Mouse (Mus musculus) G1E (cell line): ENCODE measurements around the gene 4930426L09Rik. TPM values are rescaled to one million over a fixed set of nuclear protein-coding genes. Genes with fewer than 3 reads are reported as not detected.
A peak's percentile ranks its signal among the peaks of the same experiment; 100 is the strongest.

Experiments used
- ATAC-seq: 2 replicates; pipeline ENCODE4 v1.8.0; 2016; ENCODE audit warnings: mild to moderate bottlenecking; ENCODE audit not compliant: insufficient number of reproducible peaks, poor library complexity, low FRiP score, severe bottlenecking; ENCODE audit errors: extremely low read depth
- DNase-seq: peaks from one replicate; pipeline ENCODE4 v3.0.0; 2012; ENCODE audit warnings: low spot score
- H3K27me3 ChIP-seq: 2 replicates; pipeline ENCODE4 v1.6.1; 2012; ENCODE audit warnings: mild to moderate bottlenecking, low read length, inconsistent platforms; ENCODE audit not compliant: insufficient read depth
- H3K36me3 ChIP-seq: replicated peaks from 2 replicates; pipeline ENCODE3; 2012; ENCODE audit warnings: mild to moderate bottlenecking, inconsistent platforms
- H3K4me1 ChIP-seq: 2 replicates; pipeline ENCODE4 v1.6.1; 2012; ENCODE audit warnings: low read depth, low read length, inconsistent platforms, mixed read lengths; ENCODE audit not compliant: insufficient read depth
- H3K4me3 ChIP-seq: 2 replicates; pipeline ENCODE4 v1.5.1; 2012; ENCODE audit warnings: low read depth, mild to moderate bottlenecking, inconsistent platforms, low read length, moderate library complexity, mixed read lengths
- H3K9me3 ChIP-seq: replicated peaks from 2 replicates; pipeline ENCODE4 v1.6.1; 2012; ENCODE audit warnings: inconsistent platforms
- CTCF ChIP-seq: IDR thresholded peaks from 2 replicates; pipeline ENCODE4 v1.5.1; 2012; ENCODE audit warnings: low read depth, low read length, inconsistent platforms, mixed read lengths
- GATA1 ChIP-seq: IDR thresholded peaks from 2 replicates; pipeline ENCODE4 v1.6.1; 2012; ENCODE audit warnings: borderline replicate concordance, low read length, inconsistent platforms, mixed read lengths
- GATA2 ChIP-seq: IDR thresholded peaks from 2 replicates; pipeline ENCODE4 v1.6.1; 2012; ENCODE audit warnings: low read depth, low read length, inconsistent platforms, borderline replicate concordance
- POLR2AphosphoS5 ChIP-seq: IDR thresholded peaks from 2 replicates; pipeline ENCODE4 v1.6.1; 2012; ENCODE audit warnings: low read depth, low read length, inconsistent platforms; ENCODE audit not compliant: insufficient replicate concordance
- TAL1 ChIP-seq: conservative IDR thresholded peaks from 2 replicates; pipeline ENCODE4 v1.6.1; 2012; ENCODE audit warnings: low read depth, low read length, inconsistent platforms, mixed read lengths
- polyA plus RNA-seq: library from polyadenylated mRNA; stranded (reverse); fragments of >175 nt; gene quantifications from 2 replicates; pipeline ENCODE4 v1.2.3, GENCODE M21; 2012
- total RNA-seq, 2 experiments: library from RNA; stranded (forward) in 1 of 2; stranded (reverse) in 1 of 2; fragments of 200-1000 nt in 1 of 2; fragments of >200 nt in 1 of 2; fragmentation: Nextera tagmentation in 1 of 2; gene quantifications; 2 replicates each; pipeline ENCODE4 v1.2.3; 2014 to 2017

Gene 4930426L09Rik
- total and polyA plus RNA-seq, 3 experiments, result 0.36 to 8.7 (median 1.6) TPM

- ATAC-seq, result peak; percentile 57
- Histone ChIP-seq H3K4me3 (no peak overlapping the region; the same call in 1 of the 2 replicates), H3K27me3 (no peaks in the 10 kb centered on the region), H3K9me3 (peaks cover 12% of the 10 kb centered on the region), H3K36me3 (peaks cover 54% of the 10 kb centered on the region), H3K4me1 (peaks cover 76% of the 10 kb centered on the region)
- DNase-seq, result no peak
- TF ChIP-seq TAL1 (no peak), POLR2AphosphoS5 (no peak), GATA1 (no peak), CTCF (no peak), GATA2 (no peak)
These were observed 23.1 kb upstream of the 4930426L09Rik start for GRCm38 (mm10) chr2:18974882-18975645.

DNA sequence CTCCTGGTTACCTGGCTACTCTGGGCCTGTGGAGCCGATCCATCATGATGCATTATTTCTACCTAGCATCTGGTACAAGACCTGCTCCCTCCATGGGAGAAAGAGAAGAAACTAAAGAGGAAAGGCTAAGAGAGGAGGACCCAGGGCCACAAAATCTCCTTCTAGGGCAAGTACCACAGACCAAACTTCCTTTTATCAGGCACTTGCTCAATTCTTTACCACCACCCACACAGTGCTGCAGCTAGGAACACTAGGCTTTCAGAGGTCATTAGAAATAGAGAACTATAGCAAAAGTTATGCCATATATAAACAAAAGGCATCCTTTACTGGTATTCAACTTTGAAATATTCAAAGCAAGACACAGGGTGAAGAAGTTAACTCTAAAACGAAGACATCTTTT is 22.0 kb upstream of the 4930426L09Rik start:
- ATAC-seq, result no peak
- DNase-seq, result no peak
- TF ChIP-seq CTCF, result no peak
- TF ChIP-seq POLR2AphosphoS5, result no peak
- TF ChIP-seq GATA2, result no peak
- no peak for TF ChIP-seq GATA1
- TF ChIP-seq TAL1, result no peak
- H3K36me3 ChIP-seq, result peaks cover 56% of the 10 kb centered on the region
- no peaks in the 10 kb centered on the region for H3K27me3 ChIP-seq
- H3K4me1 ChIP-seq, result peaks cover 74% of the 10 kb centered on the region
- no peak overlapping the region for H3K4me3 ChIP-seq
- H3K9me3 ChIP-seq, result peaks cover 12% of the 10 kb centered on the region

DNA sequence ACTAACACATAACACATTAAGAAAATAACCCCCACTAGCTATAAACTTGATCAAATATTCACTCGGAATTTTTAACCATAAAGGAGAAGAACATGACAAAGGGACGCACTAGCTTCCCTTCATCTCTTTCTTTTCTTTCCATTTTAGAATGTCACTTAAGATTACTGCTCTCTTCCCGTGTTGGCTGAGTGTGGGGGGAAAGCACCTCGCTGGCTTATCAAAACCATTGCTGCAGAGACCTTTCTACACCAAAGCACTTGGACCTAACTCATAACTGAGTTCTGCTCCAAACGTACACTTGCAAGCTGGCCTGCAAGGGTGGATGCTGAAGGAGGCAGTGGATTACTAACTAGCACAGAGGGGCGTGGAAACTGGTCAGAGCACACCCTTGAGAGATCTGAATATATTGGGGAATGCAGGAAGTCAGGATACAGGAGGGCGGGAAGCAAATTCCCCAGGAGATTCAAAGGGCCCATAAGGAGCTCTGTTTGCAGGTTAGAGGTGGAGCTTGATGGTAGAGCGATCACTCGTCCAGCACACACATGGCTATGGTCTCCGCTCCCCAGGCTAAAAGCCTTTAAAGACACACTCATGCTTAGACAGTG is 20.8 kb upstream of the 4930426L09Rik start:
- DNase-seq (no peak), ATAC-seq (no peak)
- Histone ChIP-seq H3K27me3 (no peaks in the 10 kb centered on the region), H3K4me1 (peaks cover 71% of the 10 kb centered on the region), H3K4me3 (no peak overlapping the region), H3K9me3 (peaks cover 12% of the 10 kb centered on the region), H3K36me3 (peaks cover 62% of the 10 kb centered on the region)
- TF ChIP-seq POLR2AphosphoS5 (no peak), TAL1 (no peak), GATA1 (no peak), GATA2 (no peak), CTCF (no peak)

DNA sequence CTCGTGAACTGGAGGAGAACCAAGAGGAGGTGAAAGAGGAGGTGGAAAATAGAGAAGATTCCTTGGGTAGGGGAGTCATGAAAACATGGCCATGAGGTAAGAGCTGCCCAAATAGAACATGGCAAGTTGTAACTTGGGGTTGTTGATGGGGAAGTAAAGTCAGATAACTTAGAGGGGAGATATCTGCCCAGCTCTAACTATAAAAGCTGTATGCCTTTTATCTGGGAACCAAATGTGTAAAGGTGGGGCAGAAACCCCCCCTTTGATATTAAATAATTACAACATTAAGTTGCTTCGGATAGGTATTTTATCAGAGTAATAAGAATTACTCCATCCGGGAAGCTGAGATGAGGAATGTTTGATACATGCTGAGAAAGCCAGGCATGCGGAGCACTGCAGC is 19.1 kb upstream of the 4930426L09Rik start:
- ATAC-seq (no peak), DNase-seq (no peak)
- Histone ChIP-seq H3K4me3 (no peak overlapping the region), H3K9me3 (no peaks in the 10 kb centered on the region), H3K4me1 (peaks cover 73% of the 10 kb centered on the region), H3K27me3 (no peaks in the 10 kb centered on the region), H3K36me3 (peaks cover 64% of the 10 kb centered on the region)
- no peak for TF ChIP-seq TAL1
- no peak for TF ChIP-seq GATA2
- TF ChIP-seq CTCF, result no peak
- TF ChIP-seq GATA1, result no peak
- no peak for TF ChIP-seq POLR2AphosphoS5

DNA sequence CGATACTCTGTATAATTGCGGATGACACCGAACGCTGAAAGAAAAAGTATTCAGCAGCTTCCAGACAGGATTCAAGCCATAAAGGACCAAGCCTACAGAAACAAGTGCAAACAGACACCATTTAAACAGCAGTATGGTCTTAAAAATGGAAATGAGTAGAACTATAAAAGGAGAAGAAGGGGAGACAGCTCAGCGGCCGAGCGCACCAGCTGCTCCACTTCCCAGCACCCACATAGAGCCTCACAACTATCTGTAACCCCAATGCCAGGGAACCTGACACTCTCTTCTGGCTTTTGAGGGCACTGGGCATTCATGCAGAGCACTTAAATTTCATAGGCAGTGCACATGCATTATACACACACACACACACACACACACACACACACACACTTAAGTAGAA is 18.5 kb upstream of the 4930426L09Rik start:
- TF ChIP-seq POLR2AphosphoS5 (no peak), GATA1 (no peak), TAL1 (no peak), GATA2 (no peak), CTCF (no peak)
- Histone ChIP-seq H3K27me3 (no peaks in the 10 kb centered on the region), H3K4me3 (no peak overlapping the region), H3K4me1 (peaks cover 80% of the 10 kb centered on the region), H3K36me3 (peaks cover 70% of the 10 kb centered on the region), H3K9me3 (no peaks in the 10 kb centered on the region)
- ATAC-seq (no peak), DNase-seq (no peak)

DNA sequence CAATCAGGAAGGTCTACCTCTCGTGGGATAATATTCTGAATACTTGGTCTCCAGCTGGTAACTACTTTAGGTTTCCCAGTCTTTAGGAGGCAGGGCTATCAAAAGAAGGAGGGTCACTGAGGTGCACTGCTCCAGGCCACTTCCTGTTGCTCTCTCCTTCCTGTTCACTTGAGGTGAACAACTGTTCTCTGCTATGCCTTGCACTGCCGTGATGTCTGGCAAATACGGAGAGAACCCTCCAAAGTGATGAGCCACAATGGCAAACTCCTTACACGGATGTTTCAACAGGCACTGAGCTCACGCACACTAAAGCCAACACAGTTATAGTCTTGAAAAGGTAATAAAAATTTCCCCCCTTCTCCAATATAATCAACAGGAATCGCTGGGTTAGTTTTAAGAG is 15.6 kb upstream of the 4930426L09Rik start:
- DNase-seq (no peak), ATAC-seq (no peak)
- Histone ChIP-seq H3K36me3 (peaks cover 65% of the 10 kb centered on the region), H3K4me1 (peaks cover 76% of the 10 kb centered on the region), H3K27me3 (no peaks in the 10 kb centered on the region), H3K4me3 (no peak overlapping the region), H3K9me3 (no peaks in the 10 kb centered on the region)
- TF ChIP-seq GATA2, result no peak
- TF ChIP-seq TAL1, result no peak
- no peak for TF ChIP-seq POLR2AphosphoS5
- no peak for TF ChIP-seq GATA1
- no peak for TF ChIP-seq CTCF
